Mouse (Mus musculus) liver, adult 2 months (tissue): Measurements from ENCODE around the gene Esam.

Experiments used
- CTCF ChIP-seq: fragments of 200-500 bp; IDR thresholded peaks from 2 replicates; pipeline ENCODE4 v1.5.1; 2011; ENCODE audit warnings: low read depth, low read length, control low read depth
- POLR2A ChIP-seq: fragments of 200-500 bp; IDR thresholded peaks from 2 replicates; pipeline ENCODE4 v1.6.1; 2011; ENCODE audit warnings: low read length, control low read depth; ENCODE audit not compliant: insufficient read depth; ENCODE audit errors: extremely low read depth

GRCm38 (mm10) chr9:37539170-37540025 lies 11.5 kb downstream of the Esam start, which contains the start of gene Vsig2:
- TF ChIP-seq POLR2A (no peak), CTCF (no peak)
